Mouse (Mus musculus): Measurements from ENCODE around the gene Scn4a. TPM values are rescaled to one million over a fixed set of nuclear protein-coding genes. Genes with fewer than 3 reads are reported as not detected.

Gene Scn4a
- total and polyA plus RNA-seq, 2 experiments from 2014 or later = 0.02 TPM; not detected in 1

- DNase-seq (ENCODE audit: low spot score) (no peak), ATAC-seq (ENCODE audit: low FRiP score) (no peak)
- H3K27ac ChIP-seq (ENCODE audit: low read depth, low read length) = no peak overlapping the region
- H3K4me1 ChIP-seq (ENCODE audit: insufficient read depth, low read length) = no peaks in the 10 kb centered on the region
- H3K4me3 ChIP-seq (ENCODE audit: low read depth, low read length) = no peak overlapping the region
- H3K9me3 ChIP-seq (ENCODE audit: low read length) = no peaks in the 10 kb centered on the region
- H3K36me3 ChIP-seq (ENCODE audit: insufficient read depth, low read length) = no peaks in the 10 kb centered on the region
- TF ChIP-seq CTCF (IDR thresholded peaks at IDR 0.05) = no peak
- no peaks in the 10 kb centered on the region for H3K27me3 ChIP-seq (ENCODE audit: insufficient read depth, low read length)
- no peak overlapping the region for H3K9ac ChIP-seq (replicated peaks; ENCODE audit: low read length, poor library complexity, severe bottlenecking)
- 78% methylated on average over 21 of the region's 21 CpGs for WGBS
- H3K4me2 ChIP-seq (ENCODE audit: low read depth, low read length, poor library complexity, severe bottlenecking) = no peak overlapping the region
Measured at GRCm38 (mm10) chr11:106318406-106319366, 34.4 kb downstream of the Scn4a start.

DNA sequence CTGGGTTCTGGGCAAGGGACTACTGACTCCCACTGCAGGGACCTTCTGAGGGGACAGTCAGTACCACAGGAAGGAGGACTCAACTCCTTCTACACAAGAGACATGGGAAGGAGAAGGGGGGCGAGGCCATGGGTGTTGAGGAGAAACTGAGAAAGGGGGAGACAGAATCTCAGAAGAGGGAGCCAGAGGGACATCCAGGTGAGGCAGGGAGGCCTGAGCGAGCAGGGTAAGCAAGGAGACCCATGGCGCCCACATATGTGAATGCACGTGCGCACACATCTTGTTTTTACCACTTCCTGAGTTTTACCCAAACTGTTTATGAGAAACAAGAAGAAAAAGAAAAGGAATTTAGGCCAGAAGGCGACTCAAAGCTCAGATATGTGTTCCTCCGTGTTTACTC lies 35.3 kb downstream of the Scn4a start:
- TF ChIP-seq CTCF (IDR thresholded peaks at IDR 0.05) = no peak
- no peaks in the 10 kb centered on the region for H3K36me3 ChIP-seq (ENCODE audit: insufficient read depth, low read length)
- no peak overlapping the region for H3K9ac ChIP-seq (replicated peaks; ENCODE audit: low read length, poor library complexity, severe bottlenecking)
- no peaks in the 10 kb centered on the region for H3K4me1 ChIP-seq (ENCODE audit: insufficient read depth, low read length)
- ATAC-seq (ENCODE audit: low FRiP score) (no peak), DNase-seq (ENCODE audit: low spot score) (no peak)
- no peak overlapping the region for H3K4me3 ChIP-seq (ENCODE audit: low read depth, low read length)
- no peak overlapping the region for H3K27ac ChIP-seq (ENCODE audit: low read depth, low read length)
- no peak overlapping the region for H3K4me2 ChIP-seq (ENCODE audit: low read depth, low read length, poor library complexity, severe bottlenecking)
- H3K27me3 ChIP-seq (ENCODE audit: insufficient read depth, low read length) = no peaks in the 10 kb centered on the region
- 80% methylated on average over 7 of the region's 7 CpGs for WGBS
- H3K9me3 ChIP-seq (ENCODE audit: low read length) = no peaks in the 10 kb centered on the region

DNA sequence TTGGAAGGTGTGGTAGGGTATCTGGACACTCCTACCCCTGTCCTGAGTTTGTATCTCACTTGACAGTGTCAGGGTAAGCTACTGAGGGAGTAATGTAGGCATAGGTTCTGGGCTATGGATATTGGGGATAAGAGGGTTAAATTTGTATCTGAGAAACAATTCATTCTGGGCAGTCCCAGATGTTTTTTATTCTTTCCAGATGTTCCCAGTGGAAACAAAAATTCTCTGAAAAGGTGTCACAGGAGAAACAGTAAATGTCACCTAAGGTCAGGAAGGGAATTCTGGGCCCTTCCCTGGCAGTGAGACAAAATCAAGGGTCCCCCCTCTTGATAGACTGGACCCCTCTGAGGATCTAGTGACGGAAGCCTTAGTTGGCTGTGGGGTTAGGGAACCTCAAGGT lies 36.7 kb downstream of the Scn4a start:
- Histone ChIP-seq H3K27ac (ENCODE audit: low read depth, low read length) (no peak overlapping the region), H3K9ac (replicated peaks; ENCODE audit: low read length, poor library complexity, severe bottlenecking) (no peak overlapping the region), H3K4me1 (ENCODE audit: insufficient read depth, low read length) (no peaks in the 10 kb centered on the region), H3K9me3 (ENCODE audit: low read length) (no peaks in the 10 kb centered on the region), H3K4me3 (ENCODE audit: low read depth, low read length) (no peak overlapping the region), H3K36me3 (ENCODE audit: insufficient read depth, low read length) (no peaks in the 10 kb centered on the region), H3K4me2 (ENCODE audit: low read depth, low read length, poor library complexity, severe bottlenecking) (no peak overlapping the region), H3K27me3 (ENCODE audit: insufficient read depth, low read length) (no peaks in the 10 kb centered on the region)
- no peak for TF ChIP-seq CTCF (IDR thresholded peaks at IDR 0.05)
- ATAC-seq (ENCODE audit: low FRiP score) (no peak), DNase-seq (ENCODE audit: low spot score) (no peak)
- 81% methylated on average over 1 of the region's 1 CpGs for WGBS

DNA sequence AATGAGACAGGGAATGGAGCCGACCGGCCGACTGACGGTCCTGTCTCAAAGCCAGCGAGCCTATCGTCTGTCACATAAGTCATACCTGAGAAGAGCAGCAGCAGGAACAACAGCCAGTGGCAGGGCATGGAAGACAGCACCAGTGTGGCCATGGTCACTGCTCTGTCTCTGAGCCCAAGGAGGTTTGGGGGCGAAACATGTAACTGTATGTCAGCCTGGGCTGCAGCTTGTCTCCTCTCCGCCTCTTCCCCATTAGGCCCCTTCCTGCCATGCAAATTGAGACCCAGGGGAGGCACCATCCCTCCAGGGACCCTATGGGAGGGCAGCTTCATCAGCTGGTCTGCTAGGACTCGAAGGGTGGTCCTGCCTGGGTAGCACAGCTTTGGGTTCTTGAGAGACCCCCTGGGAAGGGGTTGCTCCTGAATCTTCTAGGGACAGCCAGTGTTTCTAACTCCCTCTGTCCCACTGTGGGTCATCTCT lies 38.7 kb downstream of the Scn4a start, which contains the start of gene Cd79b:
Cd79b (minus strand) TSS at position 430 of the 480 bp plus-strand sequence.
- H3K4me1 ChIP-seq (ENCODE audit: insufficient read depth, low read length) = no peaks in the 10 kb centered on the region
- no peak within 1 kb of the TSS for H3K4me3 ChIP-seq (ENCODE audit: low read depth, low read length)
- H3K4me2 ChIP-seq (ENCODE audit: low read depth, low read length, poor library complexity, severe bottlenecking) = no peak within 1 kb of the TSS
- no peaks in the 10 kb centered on the region for H3K9me3 ChIP-seq (ENCODE audit: low read length)
- ATAC-seq (ENCODE audit: low FRiP score) = no peak
- 82% methylated on average over 9 of the region's 9 CpGs for WGBS
- DNase-seq (ENCODE audit: low spot score) = no peak
- H3K27me3 ChIP-seq (ENCODE audit: insufficient read depth, low read length) = no peaks in the 10 kb centered on the region
- H3K9ac ChIP-seq (replicated peaks; ENCODE audit: low read length, poor library complexity, severe bottlenecking) = no peak within 1 kb of the TSS
- no peak within 1 kb of the TSS for H3K27ac ChIP-seq (ENCODE audit: low read depth, low read length)
- no peaks in the 10 kb centered on the region for H3K36me3 ChIP-seq (ENCODE audit: insufficient read depth, low read length)
- TF ChIP-seq CTCF (IDR thresholded peaks at IDR 0.05) = no peak

- 84% methylated on average over 5 of the region's 5 CpGs for WGBS
- no peak overlapping the region for H3K4me3 ChIP-seq (ENCODE audit: low read depth, low read length)
Measured at GRCm38 (mm10) chr11:106313533-106313932, 39.6 kb downstream of the Scn4a start.

GRCm38 (mm10) chr11:106310123-106310522 lies 43.0 kb downstream of the Scn4a start:
- ATAC-seq (ENCODE audit: low FRiP score) (no peak), DNase-seq (ENCODE audit: low spot score) (no peak)
- no peak overlapping the region for H3K27ac ChIP-seq (ENCODE audit: low read depth, low read length)
- no peaks in the 10 kb centered on the region for H3K27me3 ChIP-seq (ENCODE audit: insufficient read depth, low read length)
- no peak overlapping the region for H3K4me2 ChIP-seq (ENCODE audit: low read depth, low read length, poor library complexity, severe bottlenecking)
- no peaks in the 10 kb centered on the region for H3K4me1 ChIP-seq (ENCODE audit: insufficient read depth, low read length)
- WGBS = 69% methylated on average over 5 of the region's 5 CpGs
- no peak overlapping the region for H3K4me3 ChIP-seq (ENCODE audit: low read depth, low read length)
- H3K9me3 ChIP-seq (ENCODE audit: low read length) = no peaks in the 10 kb centered on the region
- no peaks in the 10 kb centered on the region for H3K36me3 ChIP-seq (ENCODE audit: insufficient read depth, low read length)
- H3K9ac ChIP-seq (replicated peaks; ENCODE audit: low read length, poor library complexity, severe bottlenecking) = no peak overlapping the region
- no peak for TF ChIP-seq CTCF (IDR thresholded peaks at IDR 0.05)

More at GRCm38 (mm10) chr11:106313533-106313932, 39.6 kb downstream of the Scn4a start:
- Histone ChIP-seq H3K9me3 (ENCODE audit: low read length) (no peaks in the 10 kb centered on the region), H3K27ac (ENCODE audit: low read depth, low read length) (no peak overlapping the region), H3K4me2 (ENCODE audit: low read depth, low read length, poor library complexity, severe bottlenecking) (no peak overlapping the region), H3K9ac (replicated peaks; ENCODE audit: low read length, poor library complexity, severe bottlenecking) (no peak overlapping the region), H3K36me3 (ENCODE audit: insufficient read depth, low read length) (no peaks in the 10 kb centered on the region), H3K27me3 (ENCODE audit: insufficient read depth, low read length) (no peaks in the 10 kb centered on the region), H3K4me1 (ENCODE audit: insufficient read depth, low read length) (no peaks in the 10 kb centered on the region)
- ATAC-seq (ENCODE audit: low FRiP score) (no peak), DNase-seq (ENCODE audit: low spot score) (no peak)
- no peak for TF ChIP-seq CTCF (IDR thresholded peaks at IDR 0.05)
